Mouse (Mus musculus) liver, adult (tissue): ENCODE results near the gene Patz1.

Experiments used
- GATA4 ChIP-seq: IDR thresholded peaks from 2 replicates; pipeline ENCODE4 v1.6.1; 2014; ENCODE audit warnings: mild to moderate bottlenecking, low read length; ENCODE audit not compliant: insufficient replicate concordance

Gene Patz1

GRCm38 (mm10) chr11:3289302-3289802, 678 bp downstream of the Patz1 start:
- no peak for TF ChIP-seq GATA4

DNA sequence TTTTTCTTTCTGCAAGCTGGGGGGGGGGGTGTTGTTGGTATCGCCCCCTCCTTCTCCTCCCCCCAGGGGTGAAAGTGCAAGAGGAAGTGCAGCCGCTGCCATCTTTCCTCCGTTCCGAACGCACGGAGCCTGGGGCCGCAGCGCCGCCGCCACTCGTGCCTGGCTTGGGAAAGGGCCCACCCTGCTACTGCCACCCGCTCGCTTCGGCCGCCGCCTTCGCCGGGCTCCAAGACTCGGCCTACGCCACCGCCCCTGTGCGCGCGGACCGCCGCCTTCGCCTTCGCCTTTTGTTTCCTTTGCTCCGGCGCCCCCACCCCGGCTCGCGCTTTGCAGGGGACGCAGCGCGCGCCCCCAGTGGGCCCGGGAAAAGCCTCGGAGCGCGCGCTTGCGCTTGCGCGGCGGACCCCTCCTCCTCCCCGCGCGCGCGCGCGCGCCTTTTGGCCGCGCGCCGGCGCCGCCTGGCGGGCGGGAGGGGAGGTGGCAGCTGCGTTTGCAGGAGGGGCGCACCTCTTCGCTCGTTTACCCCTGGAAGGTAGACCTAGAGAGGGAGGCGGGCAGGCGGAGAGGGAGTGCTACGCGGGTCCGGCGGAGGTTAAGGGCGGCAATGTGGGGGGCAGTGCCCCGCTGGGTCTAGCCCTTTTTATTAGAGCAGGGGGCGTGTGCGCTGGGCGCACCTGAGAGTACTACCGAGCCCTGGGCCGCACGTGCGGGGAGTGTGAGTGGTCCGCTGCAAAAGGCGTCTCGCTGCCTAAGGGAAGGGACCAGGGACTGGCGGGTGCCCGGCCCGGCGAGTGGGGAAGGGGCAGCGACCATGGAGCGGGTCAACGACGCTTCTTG, 1.3 kb downstream of the Patz1 start:
- no peak for TF ChIP-seq GATA4

DNA sequence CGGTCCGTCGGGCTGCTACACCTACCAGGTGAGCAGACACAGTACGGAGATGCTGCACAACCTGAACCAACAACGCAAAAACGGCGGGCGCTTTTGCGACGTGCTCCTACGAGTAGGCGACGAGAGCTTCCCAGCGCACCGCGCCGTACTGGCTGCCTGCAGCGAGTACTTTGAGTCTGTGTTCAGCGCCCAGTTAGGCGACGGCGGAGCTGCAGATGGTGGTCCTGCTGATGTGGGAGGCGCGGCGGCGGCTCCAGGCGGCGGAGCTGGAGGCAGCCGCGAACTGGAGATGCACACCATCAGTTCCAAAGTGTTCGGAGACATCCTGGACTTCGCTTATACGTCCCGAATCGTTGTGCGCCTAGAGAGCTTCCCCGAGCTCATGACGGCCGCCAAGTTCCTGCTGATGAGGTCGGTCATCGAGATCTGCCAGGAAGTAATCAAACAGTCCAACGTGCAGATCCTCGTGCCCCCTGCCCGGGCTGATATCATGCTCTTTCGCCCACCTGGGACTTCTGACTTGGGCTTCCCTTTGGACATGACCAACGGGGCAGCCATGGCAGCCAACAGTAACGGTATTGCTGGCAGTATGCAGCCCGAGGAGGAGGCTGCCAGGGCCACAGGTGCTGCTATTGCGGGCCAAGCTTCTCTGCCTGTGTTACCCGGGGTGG, 2.1 kb downstream of the Patz1 start:
- TF ChIP-seq GATA4 = no peak

- no peak for TF ChIP-seq GATA4
These were observed 2.8 kb downstream of the Patz1 start for GRCm38 (mm10) chr11:3291311-3292061.

DNA sequence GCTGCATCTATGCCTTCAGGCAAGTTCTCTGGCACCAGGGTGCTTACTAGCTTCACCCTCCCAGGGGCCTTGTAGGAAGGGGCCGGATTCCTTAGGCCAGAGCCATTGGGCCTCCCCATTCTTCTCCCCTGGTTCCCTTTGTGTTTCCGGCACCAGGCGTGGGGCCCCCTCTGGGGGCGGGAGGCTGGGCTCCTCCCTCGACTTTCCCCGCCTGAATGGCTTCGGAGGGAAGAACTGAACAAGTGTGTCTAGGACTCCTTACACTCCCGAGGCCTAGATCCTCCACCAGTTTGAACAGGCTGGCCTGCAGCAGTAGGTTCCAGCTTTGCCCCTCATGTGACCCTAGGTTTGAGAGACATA, 3.4 kb downstream of the Patz1 start:
- TF ChIP-seq GATA4 = no peak

GRCm38 (mm10) chr11:3292711-3293249, 4.1 kb downstream of the Patz1 start:
- TF ChIP-seq GATA4 = no peak

DNA sequence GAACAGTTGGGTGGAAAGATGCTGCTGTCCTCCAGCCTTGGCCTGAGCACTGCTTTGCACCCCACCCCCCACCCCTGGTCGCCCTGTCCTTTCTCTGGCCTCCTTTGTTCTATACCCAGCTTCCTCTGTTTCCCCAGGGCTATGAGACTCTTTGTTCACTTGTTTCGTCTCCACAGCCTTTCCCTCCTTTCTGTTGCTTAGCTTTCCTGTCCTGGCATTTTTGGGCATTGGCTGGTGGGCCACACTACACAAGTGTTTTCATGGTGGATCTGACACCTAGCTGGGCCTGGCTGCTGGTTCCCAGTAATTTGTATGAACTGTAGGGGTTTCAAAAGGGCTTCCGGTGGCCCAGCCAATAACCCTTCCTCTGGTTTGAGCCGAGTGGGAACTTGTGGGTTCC, 4.7 kb downstream of the Patz1 start:
- TF ChIP-seq GATA4 = no peak

GRCm38 (mm10) chr11:3294641-3295040, 6.0 kb downstream of the Patz1 start:
- TF ChIP-seq GATA4 = no peak

DNA sequence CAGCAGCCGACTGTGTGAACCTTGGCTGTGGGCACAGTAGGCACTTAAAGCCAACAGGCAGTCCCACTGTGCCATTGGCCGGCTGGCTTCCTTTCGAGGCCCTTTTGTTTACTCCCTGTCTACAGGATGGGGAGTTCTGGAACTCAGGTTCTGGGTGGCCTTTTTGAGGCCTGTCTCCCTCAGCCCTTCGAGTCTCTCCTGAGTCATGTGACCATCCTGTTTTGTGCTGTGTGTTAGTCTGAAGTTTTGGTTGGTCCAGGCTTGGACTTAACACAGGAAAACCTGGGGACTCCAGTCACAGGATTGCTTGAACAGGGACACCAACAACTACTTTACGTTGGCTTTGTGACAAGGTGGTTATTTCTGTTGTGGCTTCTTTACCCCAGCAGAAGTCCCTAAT, 7.4 kb downstream of the Patz1 start:
- no peak for TF ChIP-seq GATA4

- no peak for TF ChIP-seq GATA4
These were observed 9.5 kb downstream of the Patz1 start for GRCm38 (mm10) chr11:3297871-3298812.

GRCm38 (mm10) chr11:3298813-3299185, 10.1 kb downstream of the Patz1 start:
- no peak for TF ChIP-seq GATA4

- no peak for TF ChIP-seq GATA4
These were observed 12.4 kb downstream of the Patz1 start for GRCm38 (mm10) chr11:3301075-3301474.

GRCm38 (mm10) chr11:3302385-3302784, 13.7 kb downstream of the Patz1 start:
- TF ChIP-seq GATA4 = no peak

DNA sequence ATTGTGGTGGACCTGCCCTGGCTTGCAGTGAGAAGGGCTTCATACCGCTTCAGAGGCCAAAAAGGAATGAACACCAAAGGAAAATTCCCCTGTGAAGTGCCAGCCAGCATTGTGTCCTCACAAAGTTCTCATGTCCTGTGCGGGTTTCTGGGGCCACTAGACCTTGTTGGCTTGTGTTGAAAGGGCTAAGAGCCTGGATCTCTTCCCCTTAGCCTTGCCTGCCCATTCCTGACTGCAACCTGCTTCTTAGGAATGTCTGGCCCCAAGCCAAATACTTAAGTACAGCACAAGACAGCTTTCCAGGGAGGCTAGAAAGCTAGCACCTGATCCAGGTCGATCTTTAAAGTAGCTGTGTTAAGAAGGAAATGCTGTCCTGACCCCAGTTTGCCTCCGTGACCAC, 14.1 kb downstream of the Patz1 start:
- TF ChIP-seq GATA4 = no peak

- TF ChIP-seq GATA4 = no peak
These were observed 17.1 kb downstream of the Patz1 start for GRCm38 (mm10) chr11:3305821-3306220.

- TF ChIP-seq GATA4 = no peak
These were observed 19.2 kb downstream of the Patz1 start for GRCm38 (mm10) chr11:3307875-3308274.
